Mouse (Mus musculus) myocyte (in vitro differentiated cells): Measurements from ENCODE around the gene Gm42421.

Experiments
- CEBPB ChIP-seq: IDR thresholded peaks from 2 replicates; pipeline ENCODE4 v1.6.1; 2011; ENCODE audit warnings: mild to moderate bottlenecking, moderate library complexity; ENCODE audit not compliant: poor library complexity, insufficient read depth, severe bottlenecking
- E2F4 ChIP-seq: IDR thresholded peaks from one replicate; pipeline ENCODE4 v1.6.1; 2011; ENCODE audit warnings: mild to moderate bottlenecking, control low read depth, moderate library complexity; ENCODE audit not compliant: insufficient read depth
- MAX ChIP-seq: IDR thresholded peaks from one replicate; pipeline ENCODE4 v1.6.1; 2011; ENCODE audit warnings: low read depth, mild to moderate bottlenecking, control low read depth
- MYOD1 ChIP-seq, 3 experiments: IDR thresholded peaks; one replicate each; pipeline ENCODE4 v1.6.1; 2011; ENCODE audit warnings: control low read depth in 2 of 3, low read depth in 2 of 3, mild to moderate bottlenecking in 2 of 3, moderate library complexity in 1 of 3; ENCODE audit not compliant: insufficient read length in 2 of 3, control insufficient read depth in 1 of 3
- MYOG ChIP-seq, 3 experiments: IDR thresholded peaks; one replicate each; pipeline ENCODE4 v1.6.1; 2011; ENCODE audit warnings: control low read depth in 2 of 3, low read depth in 2 of 3, mild to moderate bottlenecking in 2 of 3; ENCODE audit not compliant: insufficient read length in 2 of 3, control insufficient read depth in 1 of 3, insufficient read depth in 1 of 3
- POLR2A ChIP-seq: IDR thresholded peaks from one replicate; pipeline ENCODE4 v1.6.1; 2011; ENCODE audit warnings: low read depth, mild to moderate bottlenecking, control low read depth, moderate library complexity; ENCODE audit not compliant: insufficient read length
- POLR2AphosphoS2 ChIP-seq: IDR thresholded peaks from one replicate; pipeline ENCODE4 v1.6.1; 2011; ENCODE audit warnings: low read depth, control low read depth; ENCODE audit not compliant: insufficient read length
- TCF3 ChIP-seq: IDR thresholded peaks from one replicate; pipeline ENCODE4 v1.6.1; 2011; ENCODE audit warnings: low read depth, control low read depth; ENCODE audit not compliant: insufficient read length
- USF1 ChIP-seq: IDR thresholded peaks from one replicate; pipeline ENCODE4 v1.6.1; 2011; ENCODE audit warnings: low read depth, mild to moderate bottlenecking, control low read depth, moderate library complexity

- TF ChIP-seq CEBPB (no peak), POLR2A (no peak), TCF3 (no peak), MYOD1 (IDR thresholded peaks at IDR 0.05; ENCODE audit: control insufficient read depth in 1 of 3, insufficient read length in 2 of 3, low read depth in 2 of 3) (no peak), POLR2AphosphoS2 (no peak), MAX (no peak), MYOG (IDR thresholded peaks at IDR 0.05; ENCODE audit: control insufficient read depth in 1 of 3, insufficient read depth in 1 of 3, insufficient read length in 2 of 3, low read depth in 2 of 3) (no peak), USF1 (no peak), E2F4 (no peak)
Observed at GRCm38 (mm10) chr5:143892255-143892886, 35.6 kb upstream of the Gm42421 start.
